Mouse (Mus musculus) small intestine, adult 2 months (tissue): ENCODE results near the gene Msln.

Experiments
- CTCF ChIP-seq: fragments of 200-500 bp; IDR thresholded peaks from 2 replicates; pipeline ENCODE4 v1.5.1; 2012; ENCODE audit warnings: low read depth, mild to moderate bottlenecking, control low read depth, inconsistent platforms, low read length, moderate library complexity, mixed read lengths; ENCODE audit not compliant: insufficient replicate concordance, insufficient read length; ENCODE audit errors: extremely low read depth
- POLR2A ChIP-seq: fragments of 200-500 bp; IDR thresholded peaks from 2 replicates; pipeline ENCODE4 v1.6.1; 2012; ENCODE audit warnings: low read depth, mild to moderate bottlenecking, control low read depth, inconsistent platforms, low read length, moderate library complexity

- TF ChIP-seq POLR2A = no peak
- TF ChIP-seq CTCF = no peak
Observed at GRCm38 (mm10) chr17:25715627-25716026, 38.6 kb downstream of the Msln start.
